Mouse (Mus musculus) gastrocnemius, postnatal 25 days (tissue): ENCODE data around the gene Tekt1. TPM values are rescaled to one million over a fixed set of nuclear protein-coding genes. Genes with fewer than 3 reads are reported as not detected.
A peak's percentile ranks its signal among the peaks of the same experiment; 100 is the strongest.
"Not testable (repeated sequence)": the region's sequence is repeated elsewhere in the genome, so short reads cannot be mapped to it uniquely, and the experiment has no call there.

ENCODE experiments used
- DNase-seq: peaks from one replicate; pipeline ENCODE4 v3.0.0; 2022
- total RNA-seq, 2 experiments: library from RNA; stranded (reverse); gene quantifications; 1 replicate in 1 of 2; 2 replicates in 1 of 2; pipeline ENCODE4 v1.2.3; 2021

Gene Tekt1
- total RNA-seq, 2 experiments from 2014 or later: 0.64 to 0.70 TPM

DNA sequence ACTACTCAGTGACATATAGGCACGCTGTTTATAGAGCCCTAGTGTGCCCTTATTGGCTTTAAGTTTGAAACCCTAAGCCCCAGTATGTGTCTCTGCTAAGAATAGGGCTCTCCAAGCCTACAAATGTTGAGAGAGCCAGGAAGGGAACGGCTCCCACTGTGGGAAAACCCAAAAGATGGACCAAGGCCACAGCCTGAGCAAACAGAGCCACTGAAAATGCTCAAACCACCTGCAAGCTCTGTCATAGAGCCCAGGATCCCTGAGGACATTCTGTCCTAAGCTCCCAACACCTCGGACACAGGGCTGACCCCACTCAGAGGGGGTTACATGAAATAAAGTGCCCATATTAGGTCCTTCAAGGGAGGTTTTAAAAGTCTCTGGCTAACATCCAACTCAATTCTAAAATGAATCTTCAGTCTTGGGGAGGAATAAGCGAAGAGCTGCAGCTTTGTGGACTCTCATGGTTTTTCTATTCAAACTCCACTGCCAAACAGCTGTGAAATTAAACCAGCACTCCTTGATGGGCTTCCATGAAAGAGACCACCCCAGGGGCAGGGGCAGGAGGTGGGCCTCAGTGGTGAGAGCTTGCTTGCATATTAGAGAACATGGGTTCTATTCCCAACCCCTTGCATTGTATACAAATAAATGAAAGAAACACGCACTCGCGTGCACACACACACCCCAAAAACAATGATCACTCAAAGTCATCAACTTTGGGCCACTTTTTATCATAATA lies 27.3 kb upstream of the Tekt1 start:
- DNase-seq: peak; percentile 77

DNA sequence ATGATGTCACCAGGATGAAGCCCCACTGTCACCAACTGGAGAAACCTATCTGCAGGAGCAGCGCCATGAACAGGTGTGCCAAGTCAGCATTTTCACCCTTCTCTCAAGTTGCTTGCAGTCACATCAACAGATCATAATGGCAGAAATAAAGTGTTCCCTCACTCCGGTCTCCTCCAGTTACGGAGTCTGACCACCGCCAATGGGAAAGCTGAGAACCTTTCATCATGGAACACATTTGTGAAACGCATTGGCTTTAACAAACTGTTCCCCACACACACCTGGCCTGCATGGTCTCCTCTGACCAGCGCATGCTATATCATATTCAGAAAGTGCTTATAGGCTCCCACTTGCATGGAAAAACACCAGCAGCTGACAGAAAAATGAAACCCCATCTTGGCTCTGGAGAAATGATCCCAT lies 25.9 kb upstream of the Tekt1 start:
- DNase-seq: peak; percentile 69

- DNase-seq: no peak
Observed at GRCm38 (mm10) chr11:72379351-72379750, 17.1 kb upstream of the Tekt1 start.

- peak; percentile 72 for DNase-seq
Observed at GRCm38 (mm10) chr11:72378222-72378621, 16.0 kb upstream of the Tekt1 start.

DNA sequence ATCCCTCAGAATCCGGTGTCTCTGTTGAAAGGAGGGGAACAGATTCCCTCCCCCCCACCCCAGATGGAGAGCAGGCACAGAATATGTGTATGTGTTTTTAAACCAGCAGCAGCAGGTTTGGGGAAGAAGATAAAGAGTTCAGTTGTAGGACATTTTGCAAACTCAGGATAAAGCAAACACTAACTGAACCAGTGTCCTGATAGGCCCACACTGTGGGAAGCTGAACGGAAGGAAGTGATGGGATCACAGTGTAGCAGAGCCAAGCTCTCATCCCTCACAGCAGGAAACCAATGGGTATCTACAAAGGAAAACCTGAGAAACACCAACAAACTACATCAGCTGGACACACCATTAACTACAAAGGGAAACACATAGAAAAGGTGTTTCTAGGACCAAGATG lies 14.3 kb upstream of the Tekt1 start:
- no peak for DNase-seq

GRCm38 (mm10) chr11:72369904-72370672 lies 7.8 kb upstream of the Tekt1 start:
- no peak for DNase-seq

DNA sequence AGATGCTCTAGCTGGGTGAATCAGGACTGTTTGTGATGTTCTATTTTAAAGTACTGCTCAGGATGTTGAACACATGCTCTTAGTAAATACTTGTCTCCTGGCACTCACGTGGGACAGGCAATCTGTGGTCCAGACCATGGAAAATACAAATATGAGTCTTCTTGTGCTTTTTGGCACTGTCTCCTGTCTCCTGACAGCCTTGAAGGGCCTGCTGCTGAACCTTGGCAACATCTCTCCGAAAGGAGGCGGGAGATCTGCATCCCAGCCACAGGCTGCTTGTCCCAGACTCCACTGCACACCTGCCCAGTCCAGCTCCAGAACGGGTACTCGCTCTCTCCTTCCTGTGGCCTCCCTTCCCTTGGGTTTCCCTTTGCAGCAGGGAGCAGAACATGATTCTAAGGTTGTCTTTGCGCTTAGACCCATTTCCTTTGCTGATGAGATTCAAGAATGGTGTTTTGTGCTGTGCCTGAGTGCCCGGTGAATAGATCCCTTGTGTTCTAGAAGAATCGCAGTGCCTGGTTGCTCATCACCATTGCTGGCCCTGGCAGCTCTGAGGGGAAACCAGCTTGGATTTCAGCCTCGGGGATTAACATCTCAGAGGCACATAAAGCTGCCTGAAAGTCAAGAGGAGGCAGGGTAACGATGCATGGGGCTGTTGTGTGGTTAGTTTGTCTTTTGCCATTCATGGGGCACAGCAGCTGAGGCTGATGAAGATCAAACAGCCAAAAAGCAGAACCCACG lies 5.9 kb upstream of the Tekt1 start:
- no peak for DNase-seq

DNA sequence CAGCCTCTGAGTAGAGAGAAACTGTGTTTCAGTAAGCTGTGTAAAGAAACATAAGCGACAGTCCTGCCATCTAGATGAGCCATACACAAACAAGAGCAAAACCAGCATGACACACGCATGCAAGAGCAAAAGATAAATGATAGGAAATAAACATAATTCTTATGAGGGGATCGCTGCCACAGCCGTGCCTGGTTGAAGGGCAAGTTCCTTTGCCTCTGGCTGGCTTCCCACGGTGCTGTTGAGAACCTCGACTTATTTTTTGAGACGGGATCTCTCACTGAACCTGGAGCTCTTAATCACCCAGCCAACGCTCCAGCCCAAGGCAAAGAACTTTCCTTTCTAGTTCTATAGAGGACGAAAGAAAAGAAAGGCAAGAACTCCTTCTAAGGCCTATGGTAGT lies 3.9 kb upstream of the Tekt1 start:
- no peak for DNase-seq

- no peak for DNase-seq
Observed at GRCm38 (mm10) chr11:72364526-72364925, 2.3 kb upstream of the Tekt1 start.

DNA sequence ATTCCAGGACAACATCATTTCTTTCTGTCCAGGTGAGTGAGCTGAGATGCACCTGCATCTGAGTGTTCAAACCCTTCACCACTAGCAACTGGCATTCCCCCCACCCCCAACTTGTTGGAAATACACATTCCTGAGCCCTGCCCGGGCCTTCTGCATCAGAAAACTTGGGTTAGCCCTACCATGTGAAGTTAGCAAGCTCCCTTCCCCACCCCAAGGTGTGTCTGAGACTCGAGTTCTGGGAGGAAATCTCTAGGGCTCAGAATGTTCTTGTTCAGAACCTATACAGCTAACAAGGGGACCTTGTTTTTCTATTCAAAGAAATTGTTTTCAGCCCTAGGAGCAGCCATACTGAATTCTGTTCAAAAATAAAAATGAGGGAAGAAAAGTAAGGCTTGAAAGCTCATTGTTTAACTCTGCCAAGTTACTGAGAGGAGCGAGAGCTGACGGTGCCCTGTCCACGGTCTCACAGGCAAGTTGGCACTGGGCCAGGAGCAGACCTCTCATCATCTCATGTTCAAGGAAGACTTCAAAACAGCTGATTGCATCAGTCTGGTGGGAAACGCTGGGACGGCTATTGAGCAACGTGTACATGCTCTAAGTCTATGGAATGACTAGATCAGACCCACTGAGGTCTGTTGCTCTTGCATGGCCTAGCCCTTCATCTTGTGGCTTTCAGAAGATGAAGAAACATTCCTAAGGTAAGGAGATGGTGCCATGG lies 1.4 kb upstream of the Tekt1 start:
- DNase-seq: no peak

- DNase-seq: no peak
Observed at GRCm38 (mm10) chr11:72361385-72362346, 576 bp downstream of the Tekt1 start.

DNA sequence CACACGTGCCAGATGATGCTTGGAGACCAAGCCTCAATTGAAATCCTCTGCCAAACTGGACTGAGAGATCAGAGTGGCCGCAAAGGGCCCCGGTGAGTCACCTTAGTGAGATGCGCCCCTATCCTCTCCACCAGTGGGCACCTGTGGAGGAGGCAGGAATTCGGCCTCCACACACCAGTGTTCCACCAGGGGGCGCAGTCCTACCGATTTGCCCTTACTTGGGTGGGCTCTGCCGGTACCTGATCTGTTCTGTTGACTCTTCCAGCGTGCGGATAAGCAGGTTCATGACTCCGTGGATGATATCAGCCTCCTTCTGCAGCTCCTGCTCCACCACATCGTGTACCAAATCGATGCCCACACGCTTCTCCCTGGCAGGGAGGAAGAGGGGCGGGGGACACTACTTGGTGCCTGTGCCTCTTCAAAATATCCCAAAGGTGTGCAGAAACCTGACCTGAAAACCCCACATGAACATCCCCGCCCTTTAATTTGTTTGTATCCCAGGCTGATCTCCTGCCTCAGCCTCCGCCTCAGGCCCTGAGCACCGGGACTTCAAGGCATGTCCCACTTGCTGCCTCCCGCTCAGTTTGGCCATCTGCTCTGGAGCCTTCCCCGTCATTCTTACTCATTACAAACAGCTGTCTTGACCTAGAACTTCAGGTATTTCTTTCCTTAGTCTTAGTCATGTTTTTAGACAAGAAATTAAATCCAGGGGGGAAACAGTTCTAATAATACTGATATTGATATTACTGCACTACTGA lies 7.1 kb downstream of the Tekt1 start:
- DNase-seq: peak; percentile 44

- DNase-seq: no peak
Observed at GRCm38 (mm10) chr11:72353186-72353585, 9.1 kb downstream of the Tekt1 start.

- no peak for DNase-seq
Observed at GRCm38 (mm10) chr11:72352272-72352671, 10.0 kb downstream of the Tekt1 start.

DNA sequence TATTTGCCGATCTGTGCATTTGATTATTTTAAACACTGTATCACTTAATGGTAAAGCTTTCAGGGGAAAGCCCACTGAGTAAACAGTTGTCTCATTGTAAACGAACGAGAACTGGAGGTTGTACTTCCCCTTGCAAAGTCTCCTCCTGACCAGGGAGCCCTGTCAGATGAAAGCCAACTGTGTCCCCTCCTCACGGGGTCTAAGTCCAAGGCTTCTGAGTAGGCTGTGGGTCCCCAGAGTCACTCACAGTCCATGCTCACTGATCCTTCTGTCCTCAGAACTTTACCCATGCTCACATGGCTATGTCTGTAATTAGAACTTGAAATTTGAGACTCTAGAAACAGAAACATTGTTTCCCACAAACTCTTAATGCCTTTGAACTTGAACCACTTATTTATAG lies 12.6 kb downstream of the Tekt1 start:
- no peak for DNase-seq

DNA sequence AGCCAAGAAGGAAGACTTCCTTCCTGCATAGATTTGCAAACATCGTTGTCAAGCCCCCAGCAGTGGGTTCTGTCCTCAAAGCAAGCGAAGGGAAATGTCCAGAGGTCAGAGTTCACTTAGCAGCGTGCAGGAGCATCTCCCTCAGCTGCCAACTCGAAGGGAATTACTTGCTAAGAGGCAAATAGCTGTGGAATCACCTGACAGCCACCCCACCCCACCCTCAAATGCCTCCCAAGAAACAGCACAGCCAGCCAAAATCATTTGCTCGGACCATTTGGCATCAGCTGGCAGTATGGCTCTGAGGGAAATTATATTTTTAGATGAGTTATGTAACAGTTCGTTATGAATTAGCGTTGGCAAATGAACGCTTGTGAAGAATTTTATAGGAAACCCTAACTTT lies 13.2 kb downstream of the Tekt1 start:
- DNase-seq: peak; percentile 33

- DNase-seq: no peak
Observed at GRCm38 (mm10) chr11:72348563-72348962, 13.7 kb downstream of the Tekt1 start.

GRCm38 (mm10) chr11:72344486-72344885 lies 17.8 kb downstream of the Tekt1 start:
- no peak for DNase-seq

- peak; percentile 42 for DNase-seq
Observed at GRCm38 (mm10) chr11:72343904-72344303, 18.3 kb downstream of the Tekt1 start.

GRCm38 (mm10) chr11:72343238-72343625 lies 19.0 kb downstream of the Tekt1 start:
- not testable (repeated sequence) for DNase-seq
